Mouse (Mus musculus): ENCODE measurements at regions not wholly inside any gene's neighbourhood (a gene's known extent, or its start where the extent isn't known, plus 50 kb on each side); places are given as distances from the start of the nearest gene placed in this dataset.

- in situ Hi-C loops (cut with MboI, MseI) = no loop called here
Measured at GRCm38 (mm10) chr15:5414401-5414800, 170.4 kb upstream of the Ptger4 start.

GRCm38 (mm10) chr15:5416031-5416430 is 172.0 kb upstream of the Ptger4 start:
- in situ Hi-C loops (cut with MboI, MseI) = no loop called here

GRCm38 (mm10) chr15:5426641-5427040 is 182.7 kb upstream of the Ptger4 start:
- in situ Hi-C loops (cut with MboI, MseI) = no loop called here

- in situ Hi-C loops (cut with MboI, MseI) = no loop called here
Measured at GRCm38 (mm10) chr15:5427319-5428048, 183.5 kb upstream of the Ptger4 start.

- in situ Hi-C loops (cut with MboI, MseI) = loop anchor here (10.0 kb wide), 1 partner anchor 1173 kb away; no protein-coding TSS in a partner anchor
Measured at GRCm38 (mm10) chr15:5432018-5432417, 188.0 kb upstream of the Ptger4 start.

- in situ Hi-C loops (cut with MboI, MseI) = loop anchor here (10.0 kb wide), 1 partner anchor 1168 kb away; no protein-coding TSS in a partner anchor
Measured at GRCm38 (mm10) chr15:5437020-5437419, 193.0 kb upstream of the Ptger4 start.

GRCm38 (mm10) chr15:5446040-5446755 is 202.2 kb upstream of the Ptger4 start:
- in situ Hi-C loops (cut with MboI, MseI) = loop anchor here (5.0 to 10.0 kb wide), 3 partner anchors 61 to 1279 kb away; partner anchors contain the start of gene Ptger4

GRCm38 (mm10) chr15:5446756-5447314 is 202.8 kb upstream of the Ptger4 start:
- in situ Hi-C loops (cut with MboI, MseI) = loop anchor here (5.0 to 10.0 kb wide), 3 partner anchors 60 to 1278 kb away; partner anchors contain the start of gene Ptger4

- in situ Hi-C loops (cut with MboI, MseI) = loop anchor here (5.0 to 10.0 kb wide), 3 partner anchors 59 to 1277 kb away; partner anchors contain the start of gene Ptger4
Measured at GRCm38 (mm10) chr15:5447707-5448496, 203.9 kb upstream of the Ptger4 start.

- in situ Hi-C loops (cut with MboI, MseI) = no loop called here
Measured at GRCm38 (mm10) chr15:5459083-5459482, 215.1 kb upstream of the Ptger4 start.

GRCm38 (mm10) chr15:5459580-5459979 is 215.6 kb upstream of the Ptger4 start:
- in situ Hi-C loops (cut with MboI, MseI) = no loop called here

- in situ Hi-C loops (cut with MboI, MseI) = no loop called here
Measured at GRCm38 (mm10) chr15:5462651-5463050, 218.7 kb upstream of the Ptger4 start.

- in situ Hi-C loops (cut with MboI, MseI) = no loop called here
Measured at GRCm38 (mm10) chr15:5464732-5465131, 220.7 kb upstream of the Ptger4 start.

GRCm38 (mm10) chr15:5468535-5469073 is 224.6 kb upstream of the Ptger4 start:
- in situ Hi-C loops (cut with MboI, MseI) = no loop called here

GRCm38 (mm10) chr15:5475389-5475995 is 231.5 kb upstream of the Ptger4 start:
- in situ Hi-C loops (cut with MboI, MseI) = loop anchor here (5.0 kb wide), 1 partner anchor 83 kb away; no protein-coding TSS in a partner anchor

- in situ Hi-C loops (cut with MboI, MseI) = no loop called here
Measured at GRCm38 (mm10) chr15:5493286-5493685, 249.3 kb upstream of the Ptger4 start.

- in situ Hi-C loops (cut with MboI, MseI) = no loop called here
Measured at GRCm38 (mm10) chr15:5495187-5495849, 251.3 kb upstream of the Ptger4 start.

GRCm38 (mm10) chr15:5495954-5496353 is 252.0 kb upstream of the Ptger4 start:
- in situ Hi-C loops (cut with MboI, MseI) = no loop called here

- in situ Hi-C loops (cut with MboI, MseI) = no loop called here
Measured at GRCm38 (mm10) chr15:5504502-5504901, 260.5 kb upstream of the Ptger4 start.

All from T-helper 1 cell (primary cell).